Mouse (Mus musculus) neural tube, embryonic 13.5 days (tissue): ENCODE measurements around the gene Mdm2. TPM values are rescaled to one million over a fixed set of nuclear protein-coding genes. Genes with fewer than 3 reads are reported as not detected.

Experiments used
- ATAC-seq: fragments of 200-750 bp; cut with Nextera tagmentation; 2 replicates; pipeline ENCODE4 v1.8.0; 2017; ENCODE audit warnings: low read depth, mild to moderate bottlenecking, moderate TSS enrichment, moderate library complexity
- H3K27ac ChIP-seq: fragments of 300-500 bp; sonication (generic); replicated peaks from 2 replicates; pipeline ENCODE4 v1.5.1; 2015; ENCODE audit warnings: moderate library complexity, mild to moderate bottlenecking, inconsistent platforms
- H3K27me3 ChIP-seq: fragments of 300-500 bp; sonication (generic); 2 replicates; pipeline ENCODE4 v1.6.1; 2015; ENCODE audit warnings: mild to moderate bottlenecking, inconsistent platforms
- H3K36me3 ChIP-seq: fragments of 300-500 bp; sonication (generic); 2 replicates; pipeline ENCODE4 v1.6.1; 2015; ENCODE audit warnings: mild to moderate bottlenecking, inconsistent platforms
- H3K4me1 ChIP-seq: fragments of 300-500 bp; sonication (generic); replicated peaks from 2 replicates; pipeline ENCODE4 v1.6.1; 2015; ENCODE audit warnings: inconsistent platforms
- H3K4me2 ChIP-seq: fragments of 300-500 bp; sonication (generic); 2 replicates; pipeline ENCODE4 v1.6.1; 2015; ENCODE audit warnings: inconsistent platforms, mild to moderate bottlenecking, moderate library complexity
- H3K4me3 ChIP-seq: fragments of 300-500 bp; sonication (generic); 2 replicates; pipeline ENCODE4 v1.5.1; 2015; ENCODE audit warnings: mild to moderate bottlenecking, inconsistent platforms
- H3K9ac ChIP-seq: fragments of 300-500 bp; sonication (generic); 2 replicates; pipeline ENCODE4 v1.6.1; 2015; ENCODE audit warnings: moderate library complexity, mild to moderate bottlenecking, inconsistent platforms
- H3K9me3 ChIP-seq: fragments of 300-500 bp; sonication (generic); 2 replicates; pipeline ENCODE4 v1.6.1; 2016; ENCODE audit warnings: inconsistent platforms
- WGBS: fragments of 180-500 bp; shearing (Covaris S2); methylation state at CpG from one replicate; pipeline ENCODE4 v1.1.7; 2015; 5-methylcytosine and 5-hydroxymethylcytosine counted together
- polyA plus RNA-seq: library from polyadenylated mRNA; unstranded; fragments of >200 nt; fragmentation: Nextera tagmentation; extraction: Ambion mirVana; gene quantifications from 2 replicates; pipeline ENCODE4 v1.2.1, GENCODE M21; 2015

Mdm2 gene
- polyA plus RNA-seq, 1 experiment from 2014 or later: 52.5 TPM

GRCm38 (mm10) chr10:117664208-117664925 is 46.2 kb downstream of the Mdm2 start:
- H3K4me2 ChIP-seq: peak overlapping the region; percentile 36
- H3K9ac ChIP-seq: no peak overlapping the region
- no peak overlapping the region for H3K4me3 ChIP-seq
- no peaks in the 10 kb centered on the region for H3K9me3 ChIP-seq
- H3K27ac ChIP-seq: no peak overlapping the region
- ATAC-seq: no peak
- no peaks in the 10 kb centered on the region for H3K27me3 ChIP-seq
- no peaks in the 10 kb centered on the region for H3K36me3 ChIP-seq
- WGBS: 54% methylated on average over 14 of the region's 14 CpGs
- peaks cover 8% of the 10 kb centered on the region for H3K4me1 ChIP-seq

GRCm38 (mm10) chr10:117663865-117664200 is 46.7 kb downstream of the Mdm2 start:
- no peak overlapping the region for H3K27ac ChIP-seq
- peak overlapping the region; percentile 36 for H3K4me2 ChIP-seq
- no peaks in the 10 kb centered on the region for H3K36me3 ChIP-seq
- no peak for ATAC-seq
- no peak overlapping the region for H3K4me3 ChIP-seq
- H3K9me3 ChIP-seq: no peaks in the 10 kb centered on the region
- no peak overlapping the region for H3K9ac ChIP-seq
- WGBS: 16% methylated on average over 7 of the region's 9 CpGs
- H3K4me1 ChIP-seq: peaks cover 5% of the 10 kb centered on the region
- H3K27me3 ChIP-seq: no peaks in the 10 kb centered on the region

GRCm38 (mm10) chr10:117663056-117663864 is 47.3 kb downstream of the Mdm2 start:
- H3K4me2 ChIP-seq: peak overlapping the region; percentile 36
- no peaks in the 10 kb centered on the region for H3K36me3 ChIP-seq
- no peaks in the 10 kb centered on the region for H3K27me3 ChIP-seq
- H3K9ac ChIP-seq: no peak overlapping the region
- no peak for ATAC-seq
- no peak overlapping the region for H3K4me3 ChIP-seq
- 73% methylated on average over 14 of the region's 14 CpGs for WGBS
- no peaks in the 10 kb centered on the region for H3K9me3 ChIP-seq
- no peak overlapping the region for H3K27ac ChIP-seq
- H3K4me1 ChIP-seq: peaks cover 5% of the 10 kb centered on the region

- no peak for ATAC-seq
- Histone ChIP-seq H3K36me3 (no peaks in the 10 kb centered on the region), H3K4me3 (no peak overlapping the region), H3K27me3 (no peaks in the 10 kb centered on the region), H3K9ac (no peak overlapping the region), H3K27ac (no peak overlapping the region), H3K9me3 (no peaks in the 10 kb centered on the region), H3K4me1 (peaks cover 5% of the 10 kb centered on the region), H3K4me2 (no peak overlapping the region)
- WGBS: 83% methylated on average over 15 of the region's 15 CpGs
These were observed 48.1 kb downstream of the Mdm2 start for GRCm38 (mm10) chr10:117662316-117663055.

- H3K4me2 ChIP-seq: no peak overlapping the region
- no peak for ATAC-seq
- no peaks in the 10 kb centered on the region for H3K9me3 ChIP-seq
- no peak overlapping the region for H3K4me3 ChIP-seq
- no peak overlapping the region for H3K9ac ChIP-seq
- 59% methylated on average over 11 of the region's 11 CpGs for WGBS
- no peaks in the 10 kb centered on the region for H3K27me3 ChIP-seq
- H3K4me1 ChIP-seq: peaks cover 5% of the 10 kb centered on the region
- H3K27ac ChIP-seq: no peak overlapping the region
- H3K36me3 ChIP-seq: no peaks in the 10 kb centered on the region
These were observed 50.7 kb downstream of the Mdm2 start for GRCm38 (mm10) chr10:117659819-117660218.

GRCm38 (mm10) chr10:117659430-117659813 is 51.1 kb downstream of the Mdm2 start:
- 43% methylated on average over 11 of the region's 11 CpGs for WGBS
- Histone ChIP-seq H3K9me3 (no peaks in the 10 kb centered on the region), H3K27me3 (no peaks in the 10 kb centered on the region), H3K36me3 (no peaks in the 10 kb centered on the region), H3K27ac (no peak overlapping the region), H3K4me3 (no peak overlapping the region), H3K4me2 (no peak overlapping the region), H3K9ac (no peak overlapping the region), H3K4me1 (peaks cover 5% of the 10 kb centered on the region)
- ATAC-seq: no peak

- no peak overlapping the region for H3K27ac ChIP-seq
- H3K9me3 ChIP-seq: no peaks in the 10 kb centered on the region
- ATAC-seq: no peak
- WGBS: 89% methylated on average over 14 of the region's 14 CpGs
- H3K9ac ChIP-seq: no peak overlapping the region
- no peak overlapping the region for H3K4me2 ChIP-seq
- no peaks in the 10 kb centered on the region for H3K36me3 ChIP-seq
- H3K4me1 ChIP-seq: peaks cover 1% of the 10 kb centered on the region
- no peaks in the 10 kb centered on the region for H3K27me3 ChIP-seq
- no peak overlapping the region for H3K4me3 ChIP-seq
These were observed 51.8 kb downstream of the Mdm2 start for GRCm38 (mm10) chr10:117658522-117659429.

- no peaks in the 10 kb centered on the region for H3K9me3 ChIP-seq
- no peak overlapping the region for H3K27ac ChIP-seq
- no peak overlapping the region for H3K9ac ChIP-seq
- no peaks in the 10 kb centered on the region for H3K36me3 ChIP-seq
- no peaks in the 10 kb centered on the region for H3K4me1 ChIP-seq
- no peak for ATAC-seq
- H3K4me3 ChIP-seq: no peak overlapping the region
- no peak overlapping the region for H3K4me2 ChIP-seq
- H3K27me3 ChIP-seq: no peaks in the 10 kb centered on the region
- WGBS: 94% methylated on average over 3 of the region's 3 CpGs
These were observed 52.8 kb downstream of the Mdm2 start for GRCm38 (mm10) chr10:117657659-117658306.

GRCm38 (mm10) chr10:117656985-117657658 is 53.4 kb downstream of the Mdm2 start:
- Histone ChIP-seq H3K4me3 (no peak overlapping the region), H3K27ac (no peak overlapping the region)
- WGBS: 89% methylated on average over 7 of the region's 7 CpGs

GRCm38 (mm10) chr10:117656662-117656962 is 53.9 kb downstream of the Mdm2 start:
- no peaks in the 10 kb centered on the region for H3K9me3 ChIP-seq
- H3K4me1 ChIP-seq: no peaks in the 10 kb centered on the region
- WGBS: 93% methylated on average over 6 of the region's 6 CpGs
- no peak for ATAC-seq
- H3K27me3 ChIP-seq: no peaks in the 10 kb centered on the region
- H3K36me3 ChIP-seq: no peaks in the 10 kb centered on the region
- H3K9ac ChIP-seq: no peak overlapping the region
- H3K4me2 ChIP-seq: no peak overlapping the region
- no peak overlapping the region for H3K27ac ChIP-seq
- no peak overlapping the region for H3K4me3 ChIP-seq

More at GRCm38 (mm10) chr10:117656985-117657658, 53.4 kb downstream of the Mdm2 start:
- no peak overlapping the region for H3K9ac ChIP-seq
- H3K4me2 ChIP-seq: no peak overlapping the region
- no peaks in the 10 kb centered on the region for H3K27me3 ChIP-seq
- no peaks in the 10 kb centered on the region for H3K36me3 ChIP-seq
- H3K4me1 ChIP-seq: no peaks in the 10 kb centered on the region
- ATAC-seq: no peak
- H3K9me3 ChIP-seq: no peaks in the 10 kb centered on the region
